Comparison of ENCODE assay signal across 9 mouse cellular contexts in genomic region chr6:99691666-99692205, GRCm38 (mm10). TPM values are rescaled to one million over a fixed set of nuclear protein-coding genes. Genes with fewer than 3 reads are reported as not detected.
DNase-seq lines count a peak whose midpoint lies in the region; ATAC-seq and TF ChIP-seq lines count a peak whose summit lies in the region.
"Had no signal": no experiment of that assay in that cellular context is flagged by ENCODE, and none has a peak within 500 bp of the region (broad histone marks: within the 10 kb centered on the region; RNA-seq: fewer than 3 reads in every experiment).

No protein-coding gene starts in this region.

- H3K4me2 ChIP-seq in heart, embryonic 16.5 days (ENCODE audit: low read depth, low read length), result peak overlapping the region; percentile 95
- peak overlapping the region; percentile 68 for H3K4me2 ChIP-seq in liver, embryonic 15.5 days

- intact Hi-C loops in heart, adult 2 months (cut with DNase I), result no loop called here

- 13% methylated on average over 25 of the region's 25 CpGs for WGBS in heart, adult 2 months
- 7% methylated on average over 25 of the region's 25 CpGs for WGBS in heart, embryonic 16.5 days
- WGBS in liver, embryonic 15.5 days (ENCODE audit: insufficient replicate concordance), result 8% methylated on average over 25 of the region's 25 CpGs

- H3K4me1 ChIP-seq in heart, adult 2 months (ENCODE audit: control insufficient read depth, insufficient read depth, low read length), result no peaks in the 10 kb centered on the region
- 0 out of 4 replicates have a peak, but pooled peaks cover 0 to 2% of the 10 kb centered on the region in 2 experiments for H3K4me1 ChIP-seq in ES-E14 (ENCODE audit: control insufficient read depth in 2 of 2, insufficient read depth in 2 of 2, low read length in 2 of 2, poor library complexity in 1 of 2)
- peaks cover 5% of the 10 kb centered on the region; the same call in 1 of the 2 replicates for H3K4me1 ChIP-seq in heart, embryonic 16.5 days (ENCODE audit: control insufficient read depth, insufficient read depth, low read length)
- no peaks in the 10 kb centered on the region; the same call in 1 of the 2 replicates for H3K4me1 ChIP-seq in liver, embryonic 15.5 days (replicated peaks)

- TF ChIP-seq POLR2A in heart, adult 2 months (IDR thresholded peaks at IDR 0.05; ENCODE audit: insufficient read depth, low read depth, low read length), result no peak

- no peak for TF ChIP-seq CTCF in heart, adult 2 months (IDR thresholded peaks at IDR 0.05)

- no peaks in the 10 kb centered on the region for H3K79me2 ChIP-seq in heart, adult 2 months (replicated peaks; ENCODE audit: control insufficient read depth, insufficient read depth, low read length)

- no peak for DNase-seq in heart, adult 2 months
- DNase-seq in heart, adult 8-10 months (ENCODE audit: low spot score), result no peak
- DNase-seq in ES-E14 (ENCODE audit: low read depth, low spot score), result no peak
- DNase-seq in urinary bladder, postnatal 4 days (ENCODE audit: low spot score in 2 of 2), result no peak
- DNase-seq in frontal cortex, postnatal 14 days (ENCODE audit: low spot score in 2 of 2), result no peak
- no peak for DNase-seq in cerebellum, adult 18-20 months

- H3K27me3 ChIP-seq in heart, adult 2 months (ENCODE audit: control insufficient read depth, insufficient read depth, low read length), result peaks cover 9% of the 10 kb centered on the region
- peaks cover 64% of the 10 kb centered on the region for H3K27me3 ChIP-seq in heart, embryonic 16.5 days (ENCODE audit: control insufficient read depth, insufficient read depth, low read length)
- H3K27me3 ChIP-seq in liver, embryonic 15.5 days, result peaks cover 92% of the 10 kb centered on the region

- no peak overlapping the region for H3K27ac ChIP-seq in heart, adult 2 months
- H3K27ac ChIP-seq in ES-E14 (ENCODE audit: insufficient read depth, low read depth, low read length, poor library complexity, severe bottlenecking), result no peak overlapping the region
- H3K27ac ChIP-seq in heart, embryonic 16.5 days (ENCODE audit: low read length), result no peak overlapping the region
- H3K27ac ChIP-seq in liver, embryonic 15.5 days (replicated peaks), result no peak overlapping the region

- in situ Hi-C loops in ES-E14 (cut with MboI; ENCODE audit: low sequenced_read_pairs in 2 of 2, unreplicated experiment in 2 of 2), result no loop called here

- H3K36me3 ChIP-seq in heart, adult 2 months (ENCODE audit: control insufficient read depth, insufficient read depth, low read length), result no peaks in the 10 kb centered on the region
- no peaks in the 10 kb centered on the region for H3K36me3 ChIP-seq in ES-E14 (ENCODE audit: control insufficient read depth, insufficient read depth, low read length, poor library complexity, severe bottlenecking)
- no peaks in the 10 kb centered on the region for H3K36me3 ChIP-seq in heart, embryonic 16.5 days (ENCODE audit: control insufficient read depth, insufficient read depth)
- H3K36me3 ChIP-seq in liver, embryonic 15.5 days (replicated peaks), result no peaks in the 10 kb centered on the region

- no peaks in the 10 kb centered on the region for H3K9me3 ChIP-seq in ES-E14 (ENCODE audit: control insufficient read depth, insufficient read depth, low read depth, low read length)
- H3K9me3 ChIP-seq in heart, embryonic 16.5 days (replicated peaks; ENCODE audit: control insufficient read depth, low read length), result no peaks in the 10 kb centered on the region
- H3K9me3 ChIP-seq in liver, embryonic 15.5 days (replicated peaks), result no peaks in the 10 kb centered on the region

- TF ChIP-seq EP300 in heart, adult 2 months (IDR thresholded peaks at IDR 0.05; ENCODE audit: insufficient read depth, low read depth, low read length), result no peak

- ATAC-seq in heart, embryonic 16.5 days (replicated peaks; ENCODE audit: extremely low read depth, insufficient read depth, low FRiP score), result no peak
- no peak for ATAC-seq in liver, embryonic 15.5 days (ENCODE audit: insufficient read depth)

- peak overlapping the region; percentile 22 for H3K4me3 ChIP-seq in heart, adult 2 months
- peak overlapping the region; percentile 72 to 76 for H3K4me3 ChIP-seq in ES-E14 (ENCODE audit: insufficient read depth in 1 of 2, low read depth in 1 of 2, low read length in 2 of 2, poor library complexity in 1 of 2, severe bottlenecking in 1 of 2)
- H3K4me3 ChIP-seq in heart, embryonic 16.5 days (ENCODE audit: low read length), result peak overlapping the region; percentile 78
- H3K4me3 ChIP-seq in liver, embryonic 15.5 days (replicated peaks), result peak overlapping the region; percentile 47

- peak overlapping the region; percentile 87 for H3K9ac ChIP-seq in heart, adult 2 months (ENCODE audit: low read depth, low read length)
- H3K9ac ChIP-seq in ES-E14 (ENCODE audit: insufficient read depth, low read depth, low read length, poor library complexity, severe bottlenecking), result peak overlapping the region; percentile 76
- peak overlapping the region; percentile 74 for H3K9ac ChIP-seq in heart, embryonic 16.5 days (ENCODE audit: low read length)
- no peak overlapping the region for H3K9ac ChIP-seq in liver, embryonic 15.5 days

TF ChIP-seq in ES-E14, 5 proteins besides CTCF, POLR2A, EP300 and RAD21:
- TF ChIP-seq CHD2 (IDR thresholded peaks at IDR 0.05; ENCODE audit: low read depth, low read length) (no peak), MAFK (IDR thresholded peaks at IDR 0.05; ENCODE audit: insufficient read depth, low read depth, low read length) (no peak), HCFC1 (IDR thresholded peaks at IDR 0.05; ENCODE audit: borderline replicate concordance, insufficient read depth, low read length) (no peak), ZNF384 (IDR thresholded peaks at IDR 0.05; ENCODE audit: low read depth, low read length) (no peak), ZC3H11A (IDR thresholded peaks at IDR 0.05; ENCODE audit: borderline replicate concordance, low read depth, low read length) (no peak)

RNA-seq across cellular contexts. Expression of gene Gpr27, which starts 0.7 kb away (rescaled TPM):
- total RNA-seq in heart, adult 2 months (2021), result 1 to 10 TPM; 6.3 to 6.8 TPM
- polyA plus RNA-seq in heart, adult 2 months (2012; rRNA removed), result 5.7 and 5.8 TPM in 2 replicates
- 10 to 100 TPM in 3 of 4 experiments, 1 to 10 TPM in 1; 8.6 to 11.3 (median 10.7) TPM for total RNA-seq in heart, adult 8-10 months (2022)
- 1.7 and 2.6 TPM in 2 replicates for total RNA-seq in ES-E14 (2012; rRNA removed)
- 0.59 and 0.90 TPM in 2 replicates for polyA plus RNA-seq in heart, embryonic 16.5 days (2015; fragmentation: Nextera tagmentation; extraction: Ambion mirVana)
- polyA plus RNA-seq in liver, embryonic 15.5 days (2015; fragmentation: Nextera tagmentation; extraction: Ambion mirVana), result 0.05 and 0.09 TPM in 2 replicates
- total RNA-seq: neutrophil, adult 5-6 weeks had no signal

RNA-seq across cellular contexts. Expression of gene Gm20696, which starts 25.1 kb away (rescaled TPM):
- total RNA-seq in heart, adult 2 months (2021), result 1 to 10 TPM; 1.4 to 1.7 TPM
- 0.61 and 0.85 TPM in 2 replicates for polyA plus RNA-seq in heart, adult 2 months (2012; rRNA removed)
- total RNA-seq in heart, adult 8-10 months (2022), result 1 to 10 TPM in 3 of 4 experiments, under 1 TPM in 1; 0.72 to 2.2 (median 1.6) TPM
- total RNA-seq in ES-E14 (2012; rRNA removed), result 0.58 and 0.74 TPM in 2 replicates
- polyA plus RNA-seq in heart, embryonic 16.5 days (2015; fragmentation: Nextera tagmentation; extraction: Ambion mirVana), result 2.3 and 3.0 TPM in 2 replicates
- polyA plus RNA-seq in liver, embryonic 15.5 days (2015; fragmentation: Nextera tagmentation; extraction: Ambion mirVana), result 0.75 and 0.88 TPM in 2 replicates

RNA-seq across cellular contexts. Expression of gene Eif4e3, which starts 25.2 kb away (rescaled TPM):
- total RNA-seq in heart, adult 2 months (2021), result 10 to 100 TPM; 36.6 to 45.8 TPM
- 24.2 and 43.5 TPM in 2 replicates for polyA plus RNA-seq in heart, adult 2 months (2012; rRNA removed)
- total RNA-seq in heart, adult 8-10 months (2022), result 10 to 100 TPM; 40.1 to 57.0 (median 48.9) TPM
- 0.48 and 1.4 TPM in 2 replicates for total RNA-seq in ES-E14 (2012; rRNA removed)
- 12.7 and 12.8 TPM in 2 replicates for polyA plus RNA-seq in heart, embryonic 16.5 days (2015; fragmentation: Nextera tagmentation; extraction: Ambion mirVana)
- polyA plus RNA-seq in liver, embryonic 15.5 days (2015; fragmentation: Nextera tagmentation; extraction: Ambion mirVana), result 1.9 and 2.2 TPM in 2 replicates

RNA-seq across cellular contexts. Expression of gene Prok2, which starts 34.5 kb away (rescaled TPM):
- total RNA-seq in heart, adult 2 months (2021), result not detected
- not detected in 2 replicates for polyA plus RNA-seq in heart, adult 2 months (2012; rRNA removed)
- not detected for total RNA-seq in heart, adult 8-10 months (2022)
- not detected in 2 replicates for total RNA-seq in ES-E14 (2012; rRNA removed)
- not detected in 2 replicates for polyA plus RNA-seq in heart, embryonic 16.5 days (2015; fragmentation: Nextera tagmentation; extraction: Ambion mirVana)
- 0.08 TPM in 1 of 2 replicates, not detected in the other for polyA plus RNA-seq in liver, embryonic 15.5 days (2015; fragmentation: Nextera tagmentation; extraction: Ambion mirVana)

Comparison
In these comparisons a context has a peak if more than half of its experiments do, and no peak if none do; other contexts are left out.
1. H3K4me3 ChIP-seq: peak in every context shown above with its lines; median percentile 78 in heart, embryonic 16.5 days; 74 in ES-E14; 47 in liver, embryonic 15.5 days; 22 in heart, adult 2 months.
2. RNA of gene Eif4e3, which starts 25.2 kb away (total RNA-seq): 40.1 to 57.0 TPM in heart, adult 8-10 months and 36.6 to 45.8 TPM in heart, adult 2 months; 0.48 to 1.4 TPM in ES-E14; every median in the first group is over 10 times any median in the second.